Mouse (Mus musculus): ENCODE measurements around the gene Dab2.

Dab2 gene

GRCm38 (mm10) chr15:6299554-6299953 lies at the start of gene Dab2:
TSS of gene Dab2 (plus strand) at chr15:6299788.
- no peak for DNase-seq (ENCODE audit: low read depth in 2 of 2, low spot score in 2 of 2)

GRCm38 (mm10) chr15:6253471-6253870 lies 46.1 kb upstream of the Dab2 start:
- DNase-seq (ENCODE audit: low read depth in 2 of 2, low spot score in 2 of 2): no peak

- DNase-seq (ENCODE audit: low read depth in 2 of 2, low spot score in 2 of 2): no peak
These were observed 45.2 kb upstream of the Dab2 start for GRCm38 (mm10) chr15:6254383-6254782.

GRCm38 (mm10) chr15:6257049-6257448 lies 42.5 kb upstream of the Dab2 start:
- DNase-seq (ENCODE audit: low read depth in 2 of 2, low spot score in 2 of 2): no peak

- DNase-seq (ENCODE audit: low read depth in 2 of 2, low spot score in 2 of 2): no peak
These were observed 39.4 kb upstream of the Dab2 start for GRCm38 (mm10) chr15:6259957-6260740.

GRCm38 (mm10) chr15:6260741-6261430 lies 38.7 kb upstream of the Dab2 start:
- no peak for DNase-seq (ENCODE audit: low read depth in 2 of 2, low spot score in 2 of 2)

GRCm38 (mm10) chr15:6267147-6267758 lies 32.3 kb upstream of the Dab2 start:
- DNase-seq (ENCODE audit: low read depth in 2 of 2, low spot score in 2 of 2): no peak

GRCm38 (mm10) chr15:6278606-6279468 lies 20.8 kb upstream of the Dab2 start:
- DNase-seq (ENCODE audit: low read depth in 2 of 2, low spot score in 2 of 2): no peak

- DNase-seq (ENCODE audit: low read depth in 2 of 2, low spot score in 2 of 2): no peak
These were observed 19.6 kb upstream of the Dab2 start for GRCm38 (mm10) chr15:6280021-6280451.

- DNase-seq (ENCODE audit: low read depth in 2 of 2, low spot score in 2 of 2): no peak
These were observed 16.3 kb upstream of the Dab2 start for GRCm38 (mm10) chr15:6283249-6283648.

GRCm38 (mm10) chr15:6296071-6296470 lies 3.5 kb upstream of the Dab2 start:
- no peak for DNase-seq (ENCODE audit: low read depth in 2 of 2, low spot score in 2 of 2)

GRCm38 (mm10) chr15:6298726-6299125 lies 862 bp upstream of the Dab2 start:
- DNase-seq (ENCODE audit: low read depth in 2 of 2, low spot score in 2 of 2): no peak

GRCm38 (mm10) chr15:6302219-6302618 lies 2.6 kb downstream of the Dab2 start:
- no peak for DNase-seq (ENCODE audit: low read depth in 2 of 2, low spot score in 2 of 2)

GRCm38 (mm10) chr15:6303822-6304221 lies 4.2 kb downstream of the Dab2 start:
- DNase-seq (ENCODE audit: low read depth in 2 of 2, low spot score in 2 of 2): no peak

GRCm38 (mm10) chr15:6309633-6310032 lies 10.0 kb downstream of the Dab2 start:
- DNase-seq (ENCODE audit: low read depth in 2 of 2, low spot score in 2 of 2): no peak

- no peak for DNase-seq (ENCODE audit: low read depth in 2 of 2, low spot score in 2 of 2)
These were observed 10.8 kb downstream of the Dab2 start for GRCm38 (mm10) chr15:6310417-6310816.

GRCm38 (mm10) chr15:6312396-6312795 lies 12.8 kb downstream of the Dab2 start:
- DNase-seq (ENCODE audit: low read depth in 2 of 2, low spot score in 2 of 2): no peak

- DNase-seq (ENCODE audit: low read depth in 2 of 2, low spot score in 2 of 2): no peak
These were observed 19.8 kb downstream of the Dab2 start for GRCm38 (mm10) chr15:6319352-6319751.

- no peak for DNase-seq (ENCODE audit: low read depth in 2 of 2, low spot score in 2 of 2)
These were observed 20.9 kb downstream of the Dab2 start for GRCm38 (mm10) chr15:6320501-6320900.

GRCm38 (mm10) chr15:6321263-6321662 lies 21.7 kb downstream of the Dab2 start:
- DNase-seq (ENCODE audit: low read depth in 2 of 2, low spot score in 2 of 2): no peak

GRCm38 (mm10) chr15:6322311-6322710 lies 22.7 kb downstream of the Dab2 start:
- DNase-seq (ENCODE audit: low read depth in 2 of 2, low spot score in 2 of 2): no peak
